Mouse (Mus musculus): ENCODE measurements around the gene Clcn3.
"Not testable (repeated sequence)": the region's sequence is repeated elsewhere in the genome, so short reads cannot be mapped to it uniquely, and the experiment has no call there.

The Clcn3 gene

DNA sequence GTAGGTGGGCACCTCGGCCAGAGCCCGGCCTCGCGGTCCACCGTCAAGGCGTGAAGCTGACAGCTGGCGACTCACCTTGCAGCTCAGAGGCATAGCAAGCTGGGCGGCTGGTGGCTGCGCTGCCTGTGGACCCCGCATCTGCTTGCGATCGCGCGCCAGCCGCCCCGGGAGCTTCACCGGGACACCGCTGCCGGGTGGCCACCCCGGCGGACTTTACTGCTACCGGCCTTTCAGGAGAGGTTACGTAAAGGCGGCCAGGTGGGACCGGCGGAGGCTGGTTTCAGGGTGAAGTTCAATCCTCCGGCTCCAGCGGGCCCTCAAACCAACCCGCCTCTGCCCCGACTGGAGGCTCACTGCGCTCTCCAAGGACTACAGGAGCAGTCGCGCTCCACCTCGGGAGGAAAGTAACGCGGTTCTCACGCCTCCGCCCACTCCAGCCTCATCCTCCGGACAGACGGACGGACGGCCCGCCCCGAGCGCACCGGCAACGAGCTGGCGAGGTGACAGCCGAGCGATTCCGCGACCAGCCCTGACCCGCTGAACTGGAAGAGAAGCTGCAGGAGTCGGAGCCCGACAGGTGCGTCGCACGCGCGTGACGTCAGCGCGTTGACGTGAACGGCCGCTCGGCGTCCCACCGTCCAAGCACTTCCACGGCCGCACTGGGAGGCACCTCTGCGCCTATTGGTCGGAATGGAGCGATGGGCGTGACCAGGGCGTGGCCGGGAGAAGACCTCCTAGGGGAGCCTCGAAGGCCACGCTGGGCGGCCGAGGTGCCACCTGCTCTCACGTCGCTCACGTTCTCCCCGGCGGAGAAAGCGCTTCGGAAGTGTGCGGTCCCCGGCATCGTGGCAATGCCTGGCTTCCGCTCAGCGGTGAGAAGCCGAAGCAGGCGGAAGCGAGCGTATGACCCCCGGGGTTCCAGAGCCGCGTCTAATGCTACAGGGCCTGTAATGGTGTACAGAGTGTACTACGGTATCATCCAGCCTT, at the start of gene Clcn3:
Gene Clcn3, minus strand, starts transcription at position 600 of the 987 bp plus-strand sequence.
- peak; percentile 95 for DNase-seq (ENCODE audit: low read depth, low spot score)

DNA sequence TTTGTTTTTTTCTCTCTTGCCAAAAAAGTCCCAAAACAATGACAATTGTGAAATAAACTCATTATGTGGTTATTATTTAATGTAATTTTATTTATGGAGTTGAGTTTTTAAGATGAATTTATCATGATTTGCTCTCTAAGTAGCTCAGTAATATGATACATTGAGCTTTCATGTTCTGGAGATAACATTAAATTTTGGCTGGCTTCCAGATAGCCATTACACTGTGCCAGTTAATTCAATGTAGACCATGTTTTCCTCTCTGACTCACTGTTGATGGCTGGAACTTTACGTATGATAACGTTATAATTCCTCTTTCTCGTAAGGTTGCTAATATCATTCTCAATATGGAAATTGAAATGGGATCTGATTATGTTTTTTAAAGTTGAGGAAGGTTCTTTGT, 13.4 kb upstream of the Clcn3 start:
- no peak for DNase-seq (ENCODE audit: low read depth, low spot score)

- DNase-seq (ENCODE audit: low read depth, low spot score), result no peak
These were observed 10.5 kb upstream of the Clcn3 start for GRCm38 (mm10) chr8:60993639-60993986.

GRCm38 (mm10) chr8:60992910-60993638, 10.0 kb upstream of the Clcn3 start, which contains the start of gene Nek1:
Gene Nek1 (plus strand): TSS chr8:60993195.
- peak; percentile 97 for DNase-seq (ENCODE audit: low read depth, low spot score)

- peak; percentile 70 for DNase-seq (ENCODE audit: low read depth, low spot score)
These were observed 9.4 kb upstream of the Clcn3 start for GRCm38 (mm10) chr8:60992561-60992909.

DNA sequence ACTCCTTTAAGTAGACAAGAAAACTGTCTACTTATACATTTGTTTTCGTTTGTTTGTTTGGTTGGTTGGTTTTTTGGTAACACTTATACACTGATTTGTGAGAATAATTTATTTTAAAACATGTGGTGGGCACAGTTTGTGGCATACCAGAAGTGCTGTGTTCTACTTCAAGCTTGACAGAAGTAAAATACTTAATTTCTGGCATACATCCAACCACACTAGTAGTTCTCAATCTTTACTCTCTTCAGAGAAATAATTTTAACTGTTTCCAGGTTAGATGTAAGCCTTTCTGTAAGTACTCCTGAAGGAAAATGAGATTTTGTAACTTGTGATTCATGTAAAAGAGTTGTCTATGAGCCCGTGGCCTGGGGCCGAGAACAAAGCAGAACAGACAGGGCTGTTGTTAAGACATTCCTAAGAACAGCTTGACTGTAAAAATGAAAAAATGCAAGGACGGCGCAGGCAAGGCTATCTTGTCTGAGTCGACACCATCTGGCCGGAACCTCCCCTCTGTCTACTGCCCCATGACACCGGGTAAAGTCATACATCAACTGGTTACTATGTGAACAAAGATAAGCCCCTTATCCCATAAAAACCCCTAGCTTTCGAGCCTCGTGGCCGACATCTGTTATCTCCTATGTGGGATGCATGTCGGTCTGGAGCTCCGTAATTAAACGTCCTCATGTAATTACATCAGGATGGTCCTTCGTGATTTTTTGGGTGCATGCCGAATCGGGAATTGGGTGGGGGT, 1.3 kb upstream of the Clcn3 start:
- not testable (repeated sequence) for DNase-seq (ENCODE audit: low read depth, low spot score)

GRCm38 (mm10) chr8:60983688-60984079, 584 bp upstream of the Clcn3 start:
- DNase-seq (ENCODE audit: low read depth, low spot score), result no peak

DNA sequence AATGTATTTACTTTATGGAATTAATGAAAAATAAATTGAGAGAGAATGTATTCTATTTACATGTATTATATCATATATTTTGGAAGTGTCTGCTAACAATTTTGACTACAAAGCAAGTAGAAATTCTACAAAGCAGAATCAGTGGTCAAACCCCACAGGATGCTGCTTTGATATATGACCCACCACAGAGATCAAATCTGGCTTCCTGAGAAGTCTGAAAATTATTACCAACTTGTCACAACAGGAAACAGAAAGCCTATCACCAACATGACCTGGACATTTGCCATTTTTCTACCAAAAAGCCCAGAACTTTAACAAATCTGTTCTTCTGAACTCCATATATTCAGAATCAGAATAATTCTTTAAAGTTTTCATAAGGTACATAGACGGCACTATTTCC, 1.7 kb downstream of the Clcn3 start:
- DNase-seq (ENCODE audit: low read depth, low spot score), result no peak

- DNase-seq (ENCODE audit: low read depth, low spot score), result no peak
These were observed 4.6 kb downstream of the Clcn3 start for GRCm38 (mm10) chr8:60978496-60978895.

- DNase-seq (ENCODE audit: low read depth, low spot score), result no peak
These were observed 6.3 kb downstream of the Clcn3 start for GRCm38 (mm10) chr8:60976818-60977217.

DNA sequence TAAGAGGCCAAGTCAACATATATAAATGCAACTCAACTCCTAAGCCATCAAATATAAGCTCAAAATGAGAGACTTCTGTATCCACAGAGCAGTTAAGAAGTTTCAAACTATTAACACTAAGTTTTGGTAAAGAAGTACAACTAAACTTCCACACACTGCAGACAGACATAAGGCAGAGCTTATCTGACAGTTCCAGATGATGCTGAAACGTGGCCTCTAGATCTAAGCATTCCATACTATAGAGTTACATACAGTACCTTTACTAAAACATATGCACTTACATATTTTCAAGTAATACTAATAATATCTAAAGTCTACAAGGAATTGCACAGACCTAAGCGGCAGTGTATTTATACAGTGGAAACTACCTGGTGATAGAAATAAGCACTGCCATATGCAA, 8.3 kb downstream of the Clcn3 start:
- no peak for DNase-seq (ENCODE audit: low read depth, low spot score)

- DNase-seq (ENCODE audit: low read depth, low spot score), result no peak
These were observed 9.7 kb downstream of the Clcn3 start for GRCm38 (mm10) chr8:60973448-60973847.

- DNase-seq (ENCODE audit: low read depth, low spot score), result no peak
These were observed 11.3 kb downstream of the Clcn3 start for GRCm38 (mm10) chr8:60971808-60972207.

DNA sequence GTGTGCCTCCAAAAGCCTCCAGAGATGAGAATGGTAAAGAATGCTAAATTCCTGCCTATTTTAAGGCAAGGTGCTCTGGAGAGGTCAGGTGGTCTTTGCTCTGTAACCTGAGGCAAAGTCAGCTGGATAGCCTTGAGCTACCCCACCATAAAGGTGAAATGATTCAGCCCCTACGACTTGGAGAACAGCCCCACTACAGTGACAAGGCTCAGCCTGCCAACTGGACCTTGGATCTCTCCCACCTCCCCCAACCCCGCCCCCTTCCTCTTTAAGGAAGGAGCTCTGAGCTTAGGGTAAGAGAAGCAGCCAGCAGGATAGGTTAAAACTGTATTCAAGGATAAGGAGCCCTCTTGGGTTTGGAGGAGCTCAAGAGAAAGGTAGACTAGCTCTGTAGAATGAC, 14.0 kb downstream of the Clcn3 start:
- no peak for DNase-seq (ENCODE audit: low read depth, low spot score)

DNA sequence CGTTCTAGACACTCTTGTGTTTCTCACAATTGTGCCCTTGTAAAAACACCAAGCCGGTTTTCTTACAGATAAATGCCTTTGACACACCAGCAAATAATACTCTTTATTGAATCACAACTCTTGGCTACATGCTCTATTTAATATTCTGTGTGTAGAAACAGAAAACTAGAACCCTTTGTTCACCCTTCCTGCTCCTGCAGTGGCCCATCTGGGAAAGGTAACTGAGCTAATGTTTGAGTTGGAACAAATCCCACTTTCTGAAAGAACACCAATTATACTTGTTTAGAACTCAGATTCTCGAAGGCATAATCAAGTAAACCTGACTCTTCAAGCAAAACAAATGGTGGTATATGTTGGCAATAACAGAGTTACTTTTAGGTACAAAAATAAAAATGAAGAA, 17.4 kb downstream of the Clcn3 start:
- DNase-seq (ENCODE audit: low read depth, low spot score), result no peak

DNA sequence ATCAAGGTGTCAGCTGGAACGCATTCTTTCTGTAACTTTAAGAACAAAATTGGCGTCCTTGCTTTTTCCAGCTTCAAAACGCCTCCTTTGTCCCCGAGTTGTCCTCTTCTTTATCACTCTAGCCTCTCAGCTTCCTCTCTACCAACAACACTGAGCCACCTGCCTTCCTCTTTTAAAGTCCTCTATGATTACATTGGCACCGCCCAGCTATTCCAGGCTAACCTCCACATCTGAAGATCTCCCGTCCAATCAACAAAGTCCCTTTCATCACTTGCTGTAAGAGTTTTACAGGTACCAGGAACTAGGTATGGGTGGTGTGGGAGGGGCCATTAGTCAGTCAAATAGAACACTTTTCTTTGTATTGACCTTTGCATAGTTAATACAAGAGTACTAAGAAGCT, 17.8 kb downstream of the Clcn3 start:
- no peak for DNase-seq (ENCODE audit: low read depth, low spot score)

DNA sequence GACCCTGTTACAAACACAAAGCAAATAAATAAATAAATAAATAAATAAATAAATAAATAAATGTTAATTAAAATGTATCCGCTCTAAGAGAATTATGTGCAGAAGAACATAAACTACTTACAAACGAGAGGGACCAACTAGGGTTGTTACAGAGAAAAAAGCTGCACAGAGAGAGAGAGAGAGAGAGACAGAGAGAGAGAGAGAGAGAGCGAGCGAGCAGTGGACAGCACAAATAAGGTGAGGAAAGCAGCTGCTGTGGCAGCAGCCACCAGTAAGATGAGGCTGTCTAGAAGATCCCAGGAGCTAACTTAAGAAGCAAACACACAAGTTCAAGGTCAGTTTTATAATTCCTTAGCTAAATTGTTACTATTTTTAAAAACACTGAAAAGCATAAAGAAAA, 18.6 kb downstream of the Clcn3 start:
- DNase-seq (ENCODE audit: low read depth, low spot score), result no peak

DNA sequence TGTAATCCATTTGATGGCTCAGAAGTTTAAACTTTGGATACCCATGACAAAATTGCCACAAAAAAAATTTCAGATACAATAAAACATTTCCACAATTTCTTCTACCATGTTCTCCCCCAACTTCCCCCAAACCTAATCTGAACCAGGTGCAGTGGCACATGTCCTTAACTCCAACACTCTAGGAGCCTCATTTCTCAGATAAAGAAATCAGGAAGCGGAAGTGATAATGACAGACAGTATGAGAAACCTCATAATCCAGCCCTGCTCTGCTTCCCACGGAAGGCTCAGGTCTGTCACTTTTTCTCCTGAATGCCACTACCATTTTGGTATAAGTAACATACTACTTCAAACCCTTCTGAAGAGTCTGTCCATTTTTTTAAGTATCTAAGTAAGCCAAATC, 19.2 kb downstream of the Clcn3 start:
- no peak for DNase-seq (ENCODE audit: low read depth, low spot score)

- DNase-seq (ENCODE audit: low read depth, low spot score), result no peak
These were observed 20.3 kb downstream of the Clcn3 start for GRCm38 (mm10) chr8:60962763-60963162.

DNA sequence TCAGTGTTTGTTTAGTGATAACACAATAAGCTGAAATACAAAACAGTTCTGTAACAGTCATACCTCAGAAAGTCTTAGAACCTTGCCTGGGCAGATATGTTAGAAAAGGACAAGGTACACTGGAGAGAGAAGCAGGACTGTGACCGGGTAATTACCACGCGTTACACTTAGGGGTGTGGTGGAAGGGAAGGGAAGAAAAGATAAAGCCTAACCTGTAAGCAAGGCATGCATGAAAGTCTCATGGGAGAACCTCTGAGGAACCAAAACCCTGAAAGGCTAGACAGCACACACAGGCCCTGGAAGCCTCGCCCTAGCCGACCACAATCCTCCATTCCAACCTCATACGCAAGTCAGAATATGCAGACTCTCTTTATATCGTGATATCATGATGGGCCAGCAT, 26.3 kb downstream of the Clcn3 start:
- DNase-seq (ENCODE audit: low read depth, low spot score), result no peak

DNA sequence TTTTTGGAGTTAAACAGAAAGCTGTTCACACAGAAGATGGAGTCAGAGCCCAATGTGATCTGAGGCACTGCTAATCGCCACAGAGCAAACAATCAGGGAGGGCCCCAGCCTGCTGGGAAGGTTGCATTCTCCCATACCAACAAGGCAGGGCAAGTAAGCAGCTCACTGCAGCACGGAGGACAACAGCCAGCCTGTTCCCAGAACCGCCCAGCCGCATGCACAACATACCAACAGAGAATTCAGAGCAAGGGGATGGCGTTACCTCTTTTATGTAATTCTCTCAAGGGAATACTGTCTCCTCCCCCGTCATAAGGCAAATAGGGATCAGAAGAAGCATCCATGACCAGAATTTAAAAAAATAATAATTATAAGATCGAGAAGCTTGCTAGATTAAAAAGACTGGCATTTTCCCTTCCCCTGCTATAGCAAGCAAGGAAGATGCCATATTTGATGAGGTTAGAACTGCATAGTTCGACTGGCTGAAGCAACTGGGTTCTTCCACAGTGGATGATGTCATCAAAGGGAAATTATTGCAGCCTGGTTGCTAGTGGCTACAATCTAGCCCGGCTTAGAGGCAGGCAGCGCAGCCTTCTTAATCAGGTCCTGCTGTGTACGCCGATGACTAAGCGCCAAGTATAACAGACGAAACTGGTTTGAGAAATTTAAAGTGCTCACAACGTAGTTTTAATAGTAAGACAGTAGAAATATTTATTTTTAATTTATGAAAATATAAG, 28.7 kb downstream of the Clcn3 start:
- DNase-seq (ENCODE audit: low read depth, low spot score), result peak; percentile 73

Data from embryo, embryonic 11.5 days (tissue).